Mouse (Mus musculus) small intestine, adult 2 months (tissue): ENCODE results near the gene Snx11.

Experiments used
- CTCF ChIP-seq: fragments of 200-500 bp; IDR thresholded peaks from 2 replicates; pipeline ENCODE4 v1.5.1; 2012; ENCODE audit warnings: low read depth, mild to moderate bottlenecking, control low read depth, inconsistent platforms, low read length, moderate library complexity, mixed read lengths; ENCODE audit not compliant: insufficient replicate concordance, insufficient read length; ENCODE audit errors: extremely low read depth
- POLR2A ChIP-seq: fragments of 200-500 bp; IDR thresholded peaks from 2 replicates; pipeline ENCODE4 v1.6.1; 2012; ENCODE audit warnings: low read depth, mild to moderate bottlenecking, control low read depth, inconsistent platforms, low read length, moderate library complexity

GRCm38 (mm10) chr11:96766555-96766954, 10.8 kb downstream of the Snx11 start:
- TF ChIP-seq CTCF (no peak), POLR2A (no peak)
